Mouse (Mus musculus) forebrain, embryonic 12.5 days (tissue): ENCODE data around the gene Pcmtd2. TPM values are rescaled to one million over a fixed set of nuclear protein-coding genes. Genes with fewer than 3 reads are reported as not detected.
A peak's percentile ranks its signal among the peaks of the same experiment; 100 is the strongest.
"Not testable (repeated sequence)": the region's sequence is repeated elsewhere in the genome, so short reads cannot be mapped to it uniquely, and the experiment has no call there.

Experiments
- ATAC-seq: fragments of 200-750 bp; cut with Nextera tagmentation; 2 replicates; pipeline ENCODE4 v1.8.0; 2017; ENCODE audit warnings: moderate TSS enrichment; ENCODE audit not compliant: low FRiP score
- H3K27ac ChIP-seq: fragments of 300-500 bp; sonication (generic); 2 replicates; pipeline ENCODE4 v1.5.1; 2016; ENCODE audit warnings: mild to moderate bottlenecking
- H3K27me3 ChIP-seq: fragments of 300-500 bp; sonication (generic); 2 replicates; pipeline ENCODE4 v1.6.1; 2016; ENCODE audit warnings: mild to moderate bottlenecking
- H3K36me3 ChIP-seq: fragments of 300-500 bp; sonication (generic); replicated peaks from 2 replicates; pipeline ENCODE4 v1.6.1; 2016; ENCODE audit warnings: mild to moderate bottlenecking
- H3K4me1 ChIP-seq: fragments of 300-500 bp; sonication (generic); 2 replicates; pipeline ENCODE4 v1.6.1; 2016
- H3K4me2 ChIP-seq: fragments of 300-500 bp; sonication (generic); 2 replicates; pipeline ENCODE4 v1.6.1; 2016; ENCODE audit warnings: mild to moderate bottlenecking, moderate library complexity
- H3K4me3 ChIP-seq: fragments of 300-500 bp; sonication (generic); replicated peaks from 2 replicates; pipeline ENCODE4 v1.5.1; 2016; ENCODE audit warnings: mild to moderate bottlenecking
- H3K9ac ChIP-seq: fragments of 300-500 bp; sonication (generic); 2 replicates; pipeline ENCODE4 v1.6.1; 2016; ENCODE audit warnings: mild to moderate bottlenecking
- H3K9me3 ChIP-seq: fragments of 300-500 bp; sonication (generic); 2 replicates; pipeline ENCODE4 v1.6.1; 2016
- WGBS: fragments of 180-500 bp; shearing (Covaris S2); methylation state at CpG from one replicate; pipeline ENCODE4 v1.1.7; 2016; 5-methylcytosine and 5-hydroxymethylcytosine counted together
- polyA plus RNA-seq: library from polyadenylated mRNA; unstranded; fragments of >200 nt; fragmentation: Nextera tagmentation; extraction: Ambion mirVana; gene quantifications from 2 replicates; pipeline ENCODE4 v1.2.1, GENCODE M21; 2016

Gene Pcmtd2
- 36.2 and 36.9 TPM in 2 replicates for polyA plus RNA-seq

GRCm38 (mm10) chr2:181837372-181838292, at the start of gene Pcmtd2:
Gene Pcmtd2, plus strand, starts transcription at chr2:181837854.
- WGBS: under 1% methylated on average over 35 of the region's 35 CpGs
- ATAC-seq: peak; percentile 97
- H3K27me3 ChIP-seq: no peaks in the 10 kb centered on the region

GRCm38 (mm10) chr2:181789396-181789795, 48.3 kb upstream of the Pcmtd2 start:
- Histone ChIP-seq H3K9ac (no peak overlapping the region), H3K36me3 (peaks cover 38% of the 10 kb centered on the region), H3K4me2 (no peak overlapping the region), H3K27ac (no peak overlapping the region), H3K4me1 (peaks cover 9% of the 10 kb centered on the region; the same call in 1 of the 2 replicates), H3K27me3 (no peaks in the 10 kb centered on the region), H3K9me3 (no peaks in the 10 kb centered on the region), H3K4me3 (no peak overlapping the region)
- no peak for ATAC-seq
- 88% methylated on average over 6 of the region's 6 CpGs for WGBS

More at GRCm38 (mm10) chr2:181837372-181838292, at the start of gene Pcmtd2:
- peak within 1 kb of the TSS; percentile 87 for H3K27ac ChIP-seq
- H3K4me1 ChIP-seq: peaks cover 15% of the 10 kb centered on the region
- no peaks in the 10 kb centered on the region for H3K9me3 ChIP-seq
- H3K36me3 ChIP-seq: peaks cover 5% of the 10 kb centered on the region; the same call in 1 of the 2 replicates
- H3K4me3 ChIP-seq: peak within 1 kb of the TSS; percentile 81
- H3K4me2 ChIP-seq: peak within 1 kb of the TSS; percentile 68
- peak within 1 kb of the TSS; percentile 83 for H3K9ac ChIP-seq

GRCm38 (mm10) chr2:181793186-181793585, 44.5 kb upstream of the Pcmtd2 start:
- H3K4me3 ChIP-seq, H3K9ac ChIP-seq, H3K27me3 ChIP-seq, H3K9me3 ChIP-seq, H3K27ac ChIP-seq, H3K4me1 ChIP-seq, ATAC-seq, H3K4me2 ChIP-seq: not testable (repeated sequence)
- WGBS: 78% methylated on average over 8 of the region's 8 CpGs
- H3K36me3 ChIP-seq: peaks cover 47% of the 10 kb centered on the region

- peaks cover 40% of the 10 kb centered on the region for H3K36me3 ChIP-seq
- H3K9me3 ChIP-seq: no peaks in the 10 kb centered on the region
- H3K4me3 ChIP-seq: no peak overlapping the region
- H3K27me3 ChIP-seq: no peaks in the 10 kb centered on the region
- ATAC-seq: no peak
- H3K4me2 ChIP-seq: no peak overlapping the region
- H3K27ac ChIP-seq: no peak overlapping the region
- 68% methylated on average over 3 of the region's 3 CpGs for WGBS
- H3K9ac ChIP-seq: no peak overlapping the region
- no peaks in the 10 kb centered on the region for H3K4me1 ChIP-seq
Observed at GRCm38 (mm10) chr2:181795641-181796130, 42.0 kb upstream of the Pcmtd2 start.

GRCm38 (mm10) chr2:181797672-181798071, 40.0 kb upstream of the Pcmtd2 start:
- H3K36me3 ChIP-seq: peaks cover 48% of the 10 kb centered on the region

GRCm38 (mm10) chr2:181829032-181829650, 8.5 kb upstream of the Pcmtd2 start:
- no peak overlapping the region for H3K9ac ChIP-seq
- ATAC-seq: no peak
- H3K4me3 ChIP-seq: no peak overlapping the region
- H3K9me3 ChIP-seq: no peaks in the 10 kb centered on the region
- H3K4me2 ChIP-seq: no peak overlapping the region
- peaks cover 41% of the 10 kb centered on the region for H3K36me3 ChIP-seq
- H3K27ac ChIP-seq: no peak overlapping the region
- 86% methylated on average over 2 of the region's 2 CpGs for WGBS
- H3K4me1 ChIP-seq: no peaks in the 10 kb centered on the region
- no peaks in the 10 kb centered on the region for H3K27me3 ChIP-seq

More at GRCm38 (mm10) chr2:181797672-181798071, 40.0 kb upstream of the Pcmtd2 start:
- Histone ChIP-seq H3K4me1 (no peaks in the 10 kb centered on the region), H3K27me3 (no peaks in the 10 kb centered on the region), H3K9me3 (no peaks in the 10 kb centered on the region), H3K9ac (no peak overlapping the region), H3K4me2 (no peak overlapping the region), H3K4me3 (no peak overlapping the region), H3K27ac (no peak overlapping the region)
- ATAC-seq: no peak
- WGBS: 77% methylated on average over 8 of the region's 8 CpGs

- no peak overlapping the region for H3K9ac ChIP-seq
- H3K27ac ChIP-seq: no peak overlapping the region
- no peaks in the 10 kb centered on the region for H3K9me3 ChIP-seq
- no peak for ATAC-seq
- no peaks in the 10 kb centered on the region for H3K27me3 ChIP-seq
- H3K36me3 ChIP-seq: peaks cover 17% of the 10 kb centered on the region
- 69% methylated on average over 2 of the region's 2 CpGs for WGBS
- H3K4me3 ChIP-seq: no peak overlapping the region
- no peak overlapping the region for H3K4me2 ChIP-seq
- H3K4me1 ChIP-seq: peaks cover 6% of the 10 kb centered on the region; the same call in 1 of the 2 replicates
Observed at GRCm38 (mm10) chr2:181832745-181833144, 4.9 kb upstream of the Pcmtd2 start.

GRCm38 (mm10) chr2:181838293-181838680, 633 bp downstream of the Pcmtd2 start:
- WGBS: 0% methylated on average over 3 of the region's 3 CpGs
- Histone ChIP-seq H3K9ac (peak overlapping the region; percentile 83), H3K4me1 (peaks cover 15% of the 10 kb centered on the region), H3K4me3 (peak overlapping the region; percentile 81), H3K9me3 (no peaks in the 10 kb centered on the region), H3K4me2 (peak overlapping the region; percentile 68), H3K27me3 (no peaks in the 10 kb centered on the region), H3K27ac (peak overlapping the region; percentile 87; the same call in 1 of the 2 replicates), H3K36me3 (peaks cover 5% of the 10 kb centered on the region; the same call in 1 of the 2 replicates)
- ATAC-seq: peak; percentile 17; the same call in 1 of the 2 replicates

- no peaks in the 10 kb centered on the region for H3K9me3 ChIP-seq
- H3K4me1 ChIP-seq: no peaks in the 10 kb centered on the region
- H3K36me3 ChIP-seq: peaks cover 26% of the 10 kb centered on the region; the same call in 1 of the 2 replicates
- no peak for ATAC-seq
- no peak overlapping the region for H3K4me3 ChIP-seq
- 76% methylated on average over 5 of the region's 5 CpGs for WGBS
- no peaks in the 10 kb centered on the region for H3K27me3 ChIP-seq
- H3K4me2 ChIP-seq: no peak overlapping the region
- H3K9ac ChIP-seq: no peak overlapping the region
- H3K27ac ChIP-seq: no peak overlapping the region
Observed at GRCm38 (mm10) chr2:181845709-181846394, 8.2 kb downstream of the Pcmtd2 start.

GRCm38 (mm10) chr2:181863791-181864535, 26.3 kb downstream of the Pcmtd2 start, which contains the start of gene Polr3k:
Gene Polr3k, plus strand, starts transcription at chr2:181864337.
- H3K4me2 ChIP-seq: peak within 1 kb of the TSS; percentile 87
- peak within 1 kb of the TSS; percentile 88 for H3K27ac ChIP-seq
- H3K9me3 ChIP-seq: no peaks in the 10 kb centered on the region
- H3K36me3 ChIP-seq: peaks cover 10% of the 10 kb centered on the region
- WGBS: under 1% methylated on average over 35 of the region's 35 CpGs
- H3K27me3 ChIP-seq: no peaks in the 10 kb centered on the region
- H3K9ac ChIP-seq: peak within 1 kb of the TSS; percentile 79
- H3K4me1 ChIP-seq: peaks cover 23% of the 10 kb centered on the region
- peak; percentile 100 for ATAC-seq
- peak within 1 kb of the TSS; percentile 82 for H3K4me3 ChIP-seq

GRCm38 (mm10) chr2:181864536-181864860, 26.8 kb downstream of the Pcmtd2 start:
- peak; percentile 39 for ATAC-seq

More at GRCm38 (mm10) chr2:181864536-181864860, 26.8 kb downstream of the Pcmtd2 start:
- H3K4me1 ChIP-seq: peaks cover 23% of the 10 kb centered on the region
- H3K9ac ChIP-seq: peak overlapping the region; percentile 79
- under 1% methylated on average over 22 of the region's 22 CpGs for WGBS
- no peaks in the 10 kb centered on the region for H3K9me3 ChIP-seq
- H3K36me3 ChIP-seq: peaks cover 15% of the 10 kb centered on the region
- peak overlapping the region; percentile 87 for H3K4me2 ChIP-seq
- H3K27me3 ChIP-seq: no peaks in the 10 kb centered on the region
- peak overlapping the region; percentile 82 for H3K4me3 ChIP-seq
- H3K27ac ChIP-seq: peak overlapping the region; percentile 88
